Mouse (Mus musculus) forebrain, embryonic 14.5 days (tissue): ENCODE data around the gene Hist1h4b. TPM values are rescaled to one million over a fixed set of nuclear protein-coding genes. Genes with fewer than 3 reads are reported as not detected.
"Not testable (repeated sequence)": the region's sequence is repeated elsewhere in the genome, so short reads cannot be mapped to it uniquely, and the experiment has no call there.

ENCODE experiments used
- ATAC-seq: fragments of 200-750 bp; cut with Nextera tagmentation; 2 replicates; pipeline ENCODE4 v1.8.0; 2017; ENCODE audit warnings: mild to moderate bottlenecking, moderate library complexity
- DNase-seq: peaks from one replicate; pipeline ENCODE4 v3.0.0-alpha.2; 2015; ENCODE audit warnings: low spot score
- H3K27ac ChIP-seq: fragments of 300-500 bp; sonication (generic); 2 replicates; pipeline ENCODE4 v1.5.1; 2014; ENCODE audit warnings: low read depth, mild to moderate bottlenecking, control low read depth, low read length, moderate library complexity
- H3K27me3 ChIP-seq: fragments of 300-500 bp; sonication (generic); replicated peaks from 2 replicates; pipeline ENCODE4 v1.6.1; 2014; ENCODE audit warnings: low read length, control low read depth, mixed read lengths; ENCODE audit not compliant: control insufficient read depth, insufficient read depth
- H3K36me3 ChIP-seq: fragments of 300-500 bp; sonication (generic); 2 replicates; pipeline ENCODE4 v1.6.1; 2014; ENCODE audit warnings: low read length, control low read depth; ENCODE audit not compliant: control insufficient read depth, insufficient read depth
- H3K4me1 ChIP-seq: fragments of 300-500 bp; sonication (generic); 2 replicates; pipeline ENCODE4 v1.6.1; 2014; ENCODE audit warnings: antibody characterized with exemption, low read length, control low read depth; ENCODE audit not compliant: control insufficient read depth, insufficient read depth
- H3K4me2 ChIP-seq: fragments of 300-500 bp; sonication (generic); 2 replicates; pipeline ENCODE4 v1.6.1; 2014; ENCODE audit warnings: mild to moderate bottlenecking, control low read depth, low read length
- H3K4me3 ChIP-seq: fragments of 300-500 bp; sonication (generic); 2 replicates; pipeline ENCODE4 v1.5.1; 2014; ENCODE audit warnings: low read depth, low read length, control low read depth
- H3K9ac ChIP-seq: fragments of 300-500 bp; sonication (generic); 2 replicates; pipeline ENCODE4 v1.6.1; 2014; ENCODE audit warnings: mild to moderate bottlenecking, low read length, control low read depth, moderate library complexity
- H3K9me3 ChIP-seq: fragments of 300-500 bp; sonication (generic); replicated peaks from 2 replicates; pipeline ENCODE4 v1.6.1; 2016; ENCODE audit warnings: low read length, control low read depth, mixed read lengths; ENCODE audit not compliant: control insufficient read depth
- WGBS: fragments of 180-500 bp; shearing (Covaris S2); extraction: QIAGEN DNeasy Blood & Tissue Kit; methylation state at CpG from one replicate; pipeline ENCODE4 v1.1.7; 2014; 5-methylcytosine and 5-hydroxymethylcytosine counted together
- polyA plus RNA-seq: library from polyadenylated mRNA; unstranded; fragments of >200 nt; fragmentation: Nextera tagmentation; extraction: Ambion mirVana; gene quantifications from 2 replicates; pipeline ENCODE4 v1.2.1, GENCODE M21; 2014

Hist1h4b gene
- polyA plus RNA-seq, 1 experiment from 2014 or later, result 4.7 TPM

- Histone ChIP-seq H3K36me3 (no peaks in the 10 kb centered on the region), H3K27me3 (no peaks in the 10 kb centered on the region), H3K4me3 (peak overlapping the region; percentile 53; the same call in 1 of the 2 replicates), H3K4me2 (peak overlapping the region; percentile 89), H3K27ac (peak overlapping the region; percentile 88; the same call in 1 of the 2 replicates), H3K9me3 (no peaks in the 10 kb centered on the region), H3K9ac (peak overlapping the region; percentile 64), H3K4me1 (peaks cover 31% of the 10 kb centered on the region)
- WGBS, result 84% methylated on average over 1 of the region's 1 CpGs
- ATAC-seq (no peak), DNase-seq (no peak)
Measured at GRCm38 (mm10) chr13:23759916-23760239, 3.1 kb downstream of the Hist1h4b start.

GRCm38 (mm10) chr13:23760240-23760971, 3.6 kb downstream of the Hist1h4b start:
- Histone ChIP-seq H3K4me1 (peaks cover 31% of the 10 kb centered on the region), H3K4me3 (peak overlapping the region; percentile 53), H3K27ac (peak overlapping the region; percentile 88), H3K9ac (peak overlapping the region; percentile 64), H3K9me3 (no peaks in the 10 kb centered on the region), H3K27me3 (no peaks in the 10 kb centered on the region), H3K4me2 (peak overlapping the region; percentile 89), H3K36me3 (no peaks in the 10 kb centered on the region)
- WGBS, result 1% methylated on average over 18 of the region's 27 CpGs
- DNase-seq, result peak; percentile 38
- no peak; the same call in 1 of the 2 replicates for ATAC-seq

GRCm38 (mm10) chr13:23760972-23761864, 4.4 kb downstream of the Hist1h4b start, which contains the start of gene Hist1h4a:
Gene Hist1h4a, minus strand, starts transcription at chr13:23761230.
- ATAC-seq (peak; percentile 80), DNase-seq (peak; percentile 99)
- peak within 1 kb of the TSS; percentile 53 for H3K4me3 ChIP-seq
- peaks cover 31% of the 10 kb centered on the region for H3K4me1 ChIP-seq
- peak within 1 kb of the TSS; percentile 89 for H3K4me2 ChIP-seq
- no peaks in the 10 kb centered on the region for H3K27me3 ChIP-seq
- H3K9ac ChIP-seq, result peak within 1 kb of the TSS; percentile 64
- under 1% methylated on average over 67 of the region's 72 CpGs for WGBS
- H3K27ac ChIP-seq, result peak within 1 kb of the TSS; percentile 88
- no peaks in the 10 kb centered on the region for H3K9me3 ChIP-seq
- no peaks in the 10 kb centered on the region for H3K36me3 ChIP-seq

GRCm38 (mm10) chr13:23761871-23762821, 5.3 kb downstream of the Hist1h4b start, which contains the start of gene Hist1h3a:
Gene Hist1h3a, minus strand, starts transcription at chr13:23762386.
- H3K9ac ChIP-seq, result peak within 1 kb of the TSS; percentile 61
- under 1% methylated on average over 25 of the region's 52 CpGs for WGBS

GRCm38 (mm10) chr13:23763242-23763585, 6.4 kb downstream of the Hist1h4b start:
- ATAC-seq (no peak), DNase-seq (no peak)
- H3K36me3 ChIP-seq, result no peaks in the 10 kb centered on the region
- no peaks in the 10 kb centered on the region for H3K9me3 ChIP-seq
- H3K4me3 ChIP-seq, result peak overlapping the region; percentile 53
- 1% methylated on average over 10 of the region's 10 CpGs for WGBS
- H3K4me2 ChIP-seq, result peak overlapping the region; percentile 89
- H3K9ac ChIP-seq, result peak overlapping the region; percentile 21; the same call in 1 of the 2 replicates
- H3K4me1 ChIP-seq, result peaks cover 27% of the 10 kb centered on the region
- H3K27ac ChIP-seq, result peak overlapping the region; percentile 88
- no peaks in the 10 kb centered on the region for H3K27me3 ChIP-seq

More at GRCm38 (mm10) chr13:23761871-23762821, 5.3 kb downstream of the Hist1h4b start, which contains the start of gene Hist1h3a:
- peak; percentile 96 for DNase-seq
- peak; percentile 67 for ATAC-seq
- not testable (repeated sequence) for H3K27me3 ChIP-seq, H3K9me3 ChIP-seq, H3K36me3 ChIP-seq
- peak within 1 kb of the TSS; percentile 53 for H3K4me3 ChIP-seq
- peak within 1 kb of the TSS; percentile 89 for H3K4me2 ChIP-seq
- peaks cover 31% of the 10 kb centered on the region for H3K4me1 ChIP-seq
- H3K27ac ChIP-seq, result peak within 1 kb of the TSS; percentile 88

GRCm38 (mm10) chr13:23763586-23764323, 6.9 kb downstream of the Hist1h4b start, which contains the start of gene Hist1h1a:
Gene Hist1h1a, plus strand, starts transcription at chr13:23763666.
- WGBS, result 3% methylated on average over 34 of the region's 34 CpGs

GRCm38 (mm10) chr13:23764324-23765171, 7.7 kb downstream of the Hist1h4b start:
- Histone ChIP-seq H3K9me3 (no peaks in the 10 kb centered on the region), H3K36me3 (no peaks in the 10 kb centered on the region), H3K27me3 (no peaks in the 10 kb centered on the region), H3K4me2 (peak overlapping the region; percentile 89), H3K9ac (peak overlapping the region; percentile 76), H3K4me3 (peak overlapping the region; percentile 53), H3K27ac (peak overlapping the region; percentile 89; the same call in 1 of the 2 replicates), H3K4me1 (peaks cover 27% of the 10 kb centered on the region)
- DNase-seq (no peak), ATAC-seq (no peak)
- WGBS, result 33% methylated on average over 12 of the region's 12 CpGs

More at GRCm38 (mm10) chr13:23763586-23764323, 6.9 kb downstream of the Hist1h4b start, which contains the start of gene Hist1h1a:
- peak; percentile 97 for DNase-seq
- Histone ChIP-seq H3K4me3 (peak within 1 kb of the TSS; percentile 53), H3K4me2 (peak within 1 kb of the TSS; percentile 89), H3K9me3 (no peaks in the 10 kb centered on the region), H3K4me1 (peaks cover 27% of the 10 kb centered on the region), H3K9ac (peak within 1 kb of the TSS; percentile 76), H3K27ac (peak within 1 kb of the TSS; percentile 89), H3K27me3 (no peaks in the 10 kb centered on the region), H3K36me3 (no peaks in the 10 kb centered on the region)
- peak; percentile 71 for ATAC-seq
